Mouse (Mus musculus) small intestine, adult 2 months (tissue): ENCODE data around the gene Doc2b.

Source experiments
- CTCF ChIP-seq: fragments of 200-500 bp; IDR thresholded peaks from 2 replicates; pipeline ENCODE4 v1.5.1; 2012; ENCODE audit warnings: low read depth, mild to moderate bottlenecking, control low read depth, inconsistent platforms, low read length, moderate library complexity, mixed read lengths; ENCODE audit not compliant: insufficient replicate concordance, insufficient read length; ENCODE audit errors: extremely low read depth
- POLR2A ChIP-seq: fragments of 200-500 bp; IDR thresholded peaks from 2 replicates; pipeline ENCODE4 v1.6.1; 2012; ENCODE audit warnings: low read depth, mild to moderate bottlenecking, control low read depth, inconsistent platforms, low read length, moderate library complexity

- no peak for TF ChIP-seq CTCF
- TF ChIP-seq POLR2A: no peak
Measured at GRCm38 (mm10) chr11:75838861-75839426, 43.1 kb upstream of the Doc2b start.
